Mouse (Mus musculus) bone marrow macrophage, adult 2 months (primary cell): ENCODE results near the gene Ddx56.

Experiments used
- CTCF ChIP-seq: IDR thresholded peaks from 2 replicates; pipeline ENCODE4 v1.5.1; 2012; ENCODE audit warnings: low read depth, mild to moderate bottlenecking, low read length, moderate library complexity
- POLR2A ChIP-seq: IDR thresholded peaks from 2 replicates; pipeline ENCODE4 v1.6.1; 2012; ENCODE audit warnings: mild to moderate bottlenecking, low read depth, low read length, borderline replicate concordance

GRCm38 (mm10) chr11:6230012-6230411, 37.6 kb downstream of the Ddx56 start, which contains the start of gene Npc1l1:
- TF ChIP-seq CTCF = no peak
- TF ChIP-seq POLR2A = no peak
